Mouse (Mus musculus) lung, postnatal 14 days (tissue): Measurements from ENCODE around the gene Nxpe5.

Experiments
- DNase-seq: peaks from one replicate; pipeline ENCODE4 v3.0.0; 2021

Nxpe5 gene

GRCm38 (mm10) chr5:138279585-138280424, 54.1 kb downstream of the Nxpe5 start, which contains the start of the genes Gm43720, Gpc2 and Stag3:
TSS of gene Gm43720 (minus strand) at chr5:138279958.
TSS of gene Gpc2 (minus strand) at chr5:138280005.
TSS of gene Stag3 (plus strand) at chr5:138280240.
- DNase-seq, result peak; percentile 83

GRCm38 (mm10) chr5:138280425-138280768, 54.7 kb downstream of the Nxpe5 start:
- DNase-seq, result no peak

- no peak for DNase-seq
These were observed 55.1 kb downstream of the Nxpe5 start for GRCm38 (mm10) chr5:138280829-138281228.

- no peak for DNase-seq
These were observed 56.1 kb downstream of the Nxpe5 start for GRCm38 (mm10) chr5:138281798-138282197.

GRCm38 (mm10) chr5:138283540-138283939, 57.8 kb downstream of the Nxpe5 start:
- DNase-seq, result no peak

GRCm38 (mm10) chr5:138287861-138288260, 62.2 kb downstream of the Nxpe5 start:
- no peak for DNase-seq

- no peak for DNase-seq
These were observed 65.9 kb downstream of the Nxpe5 start for GRCm38 (mm10) chr5:138291638-138292037.

GRCm38 (mm10) chr5:138294158-138294557, 68.5 kb downstream of the Nxpe5 start:
- DNase-seq, result no peak

- no peak for DNase-seq
These were observed 73.9 kb downstream of the Nxpe5 start for GRCm38 (mm10) chr5:138299613-138300012.
